Mouse (Mus musculus) heart, embryonic 12.5 days (tissue): ENCODE results near the gene 4833420G17Rik. TPM values are rescaled to one million over a fixed set of nuclear protein-coding genes. Genes with fewer than 3 reads are reported as not detected.

Experiments
- ATAC-seq: fragments of 200-750 bp; cut with Nextera tagmentation; 2 replicates; pipeline ENCODE4 v1.8.0; 2017; ENCODE audit warnings: moderate TSS enrichment, moderate library complexity; ENCODE audit not compliant: insufficient number of reproducible peaks, low FRiP score
- H3K27ac ChIP-seq: fragments of 300-500 bp; sonication (generic); 2 replicates; pipeline ENCODE4 v1.5.1; 2016; ENCODE audit warnings: mild to moderate bottlenecking, moderate library complexity; ENCODE audit not compliant: poor library complexity, severe bottlenecking
- H3K27me3 ChIP-seq: fragments of 300-500 bp; sonication (generic); replicated peaks from 2 replicates; pipeline ENCODE4 v1.6.1; 2016; ENCODE audit warnings: mild to moderate bottlenecking, moderate library complexity
- H3K36me3 ChIP-seq: fragments of 300-500 bp; sonication (generic); 2 replicates; pipeline ENCODE4 v1.6.1; 2016; ENCODE audit warnings: mild to moderate bottlenecking, moderate library complexity
- H3K4me1 ChIP-seq: fragments of 300-500 bp; sonication (generic); replicated peaks from 2 replicates; pipeline ENCODE4 v1.6.1; 2016; ENCODE audit warnings: mild to moderate bottlenecking
- H3K4me2 ChIP-seq: fragments of 300-500 bp; sonication (generic); 2 replicates; pipeline ENCODE4 v1.6.1; 2016; ENCODE audit warnings: mild to moderate bottlenecking, moderate library complexity
- H3K4me3 ChIP-seq: fragments of 300-500 bp; sonication (generic); 2 replicates; pipeline ENCODE4 v1.5.1; 2016; ENCODE audit warnings: mild to moderate bottlenecking
- H3K9ac ChIP-seq: fragments of 300-500 bp; sonication (generic); 2 replicates; pipeline ENCODE4 v1.6.1; 2016; ENCODE audit warnings: mild to moderate bottlenecking, moderate library complexity
- H3K9me3 ChIP-seq: fragments of 300-500 bp; sonication (generic); replicated peaks from 2 replicates; pipeline ENCODE4 v1.6.1; 2016; ENCODE audit warnings: mild to moderate bottlenecking, moderate library complexity
- WGBS: fragments of 180-500 bp; shearing (Covaris S2); methylation state at CpG from one replicate; pipeline ENCODE4 v1.1.7; 2016; 5-methylcytosine and 5-hydroxymethylcytosine counted together
- polyA plus RNA-seq: library from polyadenylated mRNA; unstranded; fragments of >200 nt; fragmentation: Nextera tagmentation; extraction: Ambion mirVana; gene quantifications from 2 replicates; pipeline ENCODE4 v1.2.1, GENCODE M21; 2016

Gene 4833420G17Rik
- polyA plus RNA-seq, result 44.1 and 46.7 TPM in 2 replicates

GRCm38 (mm10) chr13:119462596-119463560 lies at the start of gene 4833420G17Rik:
Gene 4833420G17Rik (plus strand): TSS chr13:119462768.
- ATAC-seq, result peak; percentile 94
- 8% methylated on average over 57 of the region's 57 CpGs for WGBS

DNA sequence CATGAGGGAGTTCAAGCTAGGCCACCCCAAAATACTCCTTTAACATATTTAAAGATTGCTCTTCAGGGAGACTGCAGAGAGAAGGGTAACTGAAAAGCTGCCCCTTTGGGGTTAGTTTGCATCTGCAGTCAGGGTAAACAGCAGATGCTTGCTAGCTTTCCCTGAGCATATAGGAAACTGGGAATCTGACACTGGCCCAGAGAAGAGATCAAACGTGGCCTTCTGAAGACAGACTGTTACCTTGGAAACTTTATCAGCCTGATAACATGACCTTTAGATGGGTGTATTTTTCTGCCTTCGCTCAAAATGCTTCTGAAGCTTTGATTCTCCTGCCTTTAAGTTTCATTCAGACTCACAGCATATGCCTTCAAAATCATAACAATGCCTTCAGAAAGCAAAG lies 49.5 kb upstream of the 4833420G17Rik start:
- WGBS, result 8% methylated on average over 2 of the region's 2 CpGs
- Histone ChIP-seq H3K36me3 (no peaks in the 10 kb centered on the region), H3K27ac (no peak overlapping the region), H3K4me3 (no peak overlapping the region), H3K9me3 (no peaks in the 10 kb centered on the region), H3K27me3 (no peaks in the 10 kb centered on the region), H3K4me1 (peaks cover 9% of the 10 kb centered on the region), H3K4me2 (no peak overlapping the region), H3K9ac (no peak overlapping the region)
- no peak for ATAC-seq

More at GRCm38 (mm10) chr13:119462596-119463560, at the start of gene 4833420G17Rik:
- peak within 1 kb of the TSS; percentile 77 for H3K4me2 ChIP-seq
- peak within 1 kb of the TSS; percentile 87 for H3K9ac ChIP-seq
- H3K4me1 ChIP-seq, result peaks cover 6% of the 10 kb centered on the region
- H3K4me3 ChIP-seq, result peak within 1 kb of the TSS; percentile 77
- H3K27me3 ChIP-seq, result no peaks in the 10 kb centered on the region
- H3K27ac ChIP-seq, result peak within 1 kb of the TSS; percentile 65
- peaks cover 31% of the 10 kb centered on the region for H3K36me3 ChIP-seq
- no peaks in the 10 kb centered on the region for H3K9me3 ChIP-seq

- Histone ChIP-seq H3K27ac (no peak overlapping the region), H3K4me3 (no peak overlapping the region), H3K9me3 (no peaks in the 10 kb centered on the region), H3K9ac (no peak overlapping the region), H3K27me3 (no peaks in the 10 kb centered on the region), H3K4me1 (no peaks in the 10 kb centered on the region), H3K4me2 (no peak overlapping the region), H3K36me3 (no peaks in the 10 kb centered on the region)
- no peak for ATAC-seq
- 81% methylated on average over 3 of the region's 3 CpGs for WGBS
Observed at GRCm38 (mm10) chr13:119418479-119418878, 44.1 kb upstream of the 4833420G17Rik start.

GRCm38 (mm10) chr13:119430164-119430563 lies 32.4 kb upstream of the 4833420G17Rik start:
- Histone ChIP-seq H3K36me3 (peaks cover 10% of the 10 kb centered on the region; the same call in 1 of the 2 replicates), H3K9me3 (no peaks in the 10 kb centered on the region), H3K27me3 (no peaks in the 10 kb centered on the region), H3K4me3 (peak overlapping the region; percentile 99), H3K4me1 (peaks cover 11% of the 10 kb centered on the region), H3K27ac (peak overlapping the region; percentile 98; the same call in 1 of the 2 replicates), H3K4me2 (peak overlapping the region; percentile 69), H3K9ac (peak overlapping the region; percentile 100)
- WGBS, result 16% methylated on average over 8 of the region's 8 CpGs
- no peak for ATAC-seq

GRCm38 (mm10) chr13:119432041-119432440 lies 30.5 kb upstream of the 4833420G17Rik start:
- Histone ChIP-seq H3K27me3 (no peaks in the 10 kb centered on the region), H3K27ac (no peak overlapping the region), H3K9ac (no peak overlapping the region), H3K4me3 (no peak overlapping the region), H3K9me3 (no peaks in the 10 kb centered on the region), H3K4me2 (no peak overlapping the region), H3K36me3 (peaks cover 19% of the 10 kb centered on the region), H3K4me1 (peaks cover 11% of the 10 kb centered on the region)
- WGBS, result 69% methylated on average over 1 of the region's 1 CpGs
- no peak for ATAC-seq

GRCm38 (mm10) chr13:119434359-119434758 lies 28.2 kb upstream of the 4833420G17Rik start:
- Histone ChIP-seq H3K27me3 (no peaks in the 10 kb centered on the region), H3K4me2 (no peak overlapping the region), H3K9ac (no peak overlapping the region), H3K9me3 (no peaks in the 10 kb centered on the region), H3K36me3 (peaks cover 33% of the 10 kb centered on the region), H3K4me3 (no peak overlapping the region), H3K27ac (no peak overlapping the region), H3K4me1 (peaks cover 11% of the 10 kb centered on the region)
- no peak for ATAC-seq
- WGBS, result 89% methylated on average over 7 of the region's 7 CpGs

GRCm38 (mm10) chr13:119442244-119442643 lies 20.3 kb upstream of the 4833420G17Rik start:
- H3K36me3 ChIP-seq, result peaks cover 58% of the 10 kb centered on the region
- H3K4me3 ChIP-seq, result no peak overlapping the region
- no peaks in the 10 kb centered on the region for H3K27me3 ChIP-seq
- H3K4me2 ChIP-seq, result no peak overlapping the region
- no peaks in the 10 kb centered on the region for H3K4me1 ChIP-seq
- no peak for ATAC-seq
- no peaks in the 10 kb centered on the region for H3K9me3 ChIP-seq
- no peak overlapping the region for H3K9ac ChIP-seq
- 84% methylated on average over 1 of the region's 1 CpGs for WGBS
- H3K27ac ChIP-seq, result no peak overlapping the region

GRCm38 (mm10) chr13:119453563-119453962 lies 9.0 kb upstream of the 4833420G17Rik start:
- WGBS, result 89% methylated on average over 4 of the region's 4 CpGs
- ATAC-seq, result no peak
- H3K9ac ChIP-seq, result no peak overlapping the region
- no peaks in the 10 kb centered on the region for H3K4me1 ChIP-seq
- no peak overlapping the region for H3K4me3 ChIP-seq
- peaks cover 47% of the 10 kb centered on the region for H3K36me3 ChIP-seq
- no peak overlapping the region for H3K4me2 ChIP-seq
- H3K27ac ChIP-seq, result no peak overlapping the region
- H3K9me3 ChIP-seq, result no peaks in the 10 kb centered on the region
- no peaks in the 10 kb centered on the region for H3K27me3 ChIP-seq

- no peak overlapping the region for H3K9ac ChIP-seq
- no peak overlapping the region for H3K4me3 ChIP-seq
- H3K9me3 ChIP-seq, result no peaks in the 10 kb centered on the region
- no peaks in the 10 kb centered on the region for H3K27me3 ChIP-seq
- H3K36me3 ChIP-seq, result peaks cover 46% of the 10 kb centered on the region
- ATAC-seq, result no peak
- H3K4me1 ChIP-seq, result no peaks in the 10 kb centered on the region
- H3K27ac ChIP-seq, result no peak overlapping the region
- H3K4me2 ChIP-seq, result no peak overlapping the region
Observed at GRCm38 (mm10) chr13:119455082-119455481, 7.5 kb upstream of the 4833420G17Rik start.

DNA sequence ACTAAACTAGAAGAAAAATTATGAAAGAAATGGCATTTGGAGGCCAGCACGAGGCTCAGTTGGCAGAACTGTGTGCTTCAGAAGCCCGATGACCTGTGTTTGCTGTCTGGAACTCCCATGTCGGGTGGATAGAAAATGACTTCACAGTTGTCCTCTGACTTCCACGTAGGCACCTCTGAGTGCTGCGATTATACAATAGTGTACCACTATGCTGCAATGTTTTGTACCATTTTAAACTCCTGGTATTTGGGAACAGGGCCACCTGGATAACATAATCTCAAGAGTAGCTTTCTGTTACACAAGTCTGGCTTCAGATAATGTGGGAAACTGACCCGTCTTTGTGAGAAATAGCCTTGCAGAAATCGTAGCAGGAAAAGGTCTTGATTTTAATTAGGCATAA lies 6.2 kb upstream of the 4833420G17Rik start:
- Histone ChIP-seq H3K4me2 (no peak overlapping the region), H3K4me3 (no peak overlapping the region), H3K4me1 (no peaks in the 10 kb centered on the region), H3K27me3 (no peaks in the 10 kb centered on the region), H3K27ac (no peak overlapping the region), H3K9ac (no peak overlapping the region), H3K36me3 (peaks cover 34% of the 10 kb centered on the region), H3K9me3 (no peaks in the 10 kb centered on the region)
- WGBS, result 88% methylated on average over 7 of the region's 7 CpGs
- ATAC-seq, result no peak

DNA sequence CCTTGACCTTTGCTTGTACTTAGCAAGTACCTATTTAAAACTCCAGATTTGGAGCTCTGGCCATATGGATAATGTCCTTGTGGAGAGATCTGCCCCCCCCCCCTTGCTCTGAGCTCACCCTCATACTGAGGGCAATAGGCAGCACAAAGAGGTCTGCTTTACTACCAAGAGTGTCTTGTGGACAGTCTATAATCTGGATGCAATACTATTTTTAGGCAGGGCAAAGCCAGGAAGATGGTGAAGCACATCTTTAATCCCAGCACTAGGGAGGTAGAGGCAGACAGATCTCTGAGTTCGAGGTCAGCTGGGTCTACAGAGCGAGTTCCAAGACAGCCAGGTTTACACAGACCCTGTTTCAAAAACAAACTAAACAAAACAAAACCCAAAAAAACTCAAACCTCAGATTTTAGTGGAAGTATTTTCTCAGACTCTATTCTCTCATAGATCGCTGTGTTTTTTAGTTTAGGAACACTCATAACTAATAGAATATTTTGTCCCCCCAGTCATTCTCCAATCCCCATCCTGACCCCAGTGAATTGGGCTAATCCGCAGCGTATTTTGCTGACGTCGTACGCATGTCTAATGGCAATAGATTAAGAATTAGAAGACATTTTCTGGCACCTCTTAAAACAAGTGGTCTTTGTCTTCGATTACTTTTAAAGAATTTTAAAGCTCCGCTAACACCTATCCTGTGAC lies 520 bp upstream of the 4833420G17Rik start:
- peak overlapping the region; percentile 77 for H3K4me3 ChIP-seq
- peak; percentile 37 for ATAC-seq
- H3K36me3 ChIP-seq, result peaks cover 24% of the 10 kb centered on the region
- peak overlapping the region; percentile 87 for H3K9ac ChIP-seq
- 9% methylated on average over 10 of the region's 10 CpGs for WGBS
- H3K27ac ChIP-seq, result peak overlapping the region; percentile 65
- H3K9me3 ChIP-seq, result no peaks in the 10 kb centered on the region
- H3K27me3 ChIP-seq, result no peaks in the 10 kb centered on the region
- H3K4me1 ChIP-seq, result peaks cover 6% of the 10 kb centered on the region
- H3K4me2 ChIP-seq, result peak overlapping the region; percentile 77
